Mouse (Mus musculus): ENCODE results near the gene Msx3. TPM values are rescaled to one million over a fixed set of nuclear protein-coding genes. Genes with fewer than 3 reads are reported as not detected.

The Msx3 gene
- polyA plus RNA-seq (2016; fragmentation: Nextera tagmentation; extraction: Ambion mirVana), result 5.1 and 16.6 TPM in 2 replicates

- DNase-seq (ENCODE audit: low spot score), result no peak
- Histone ChIP-seq H3K4me1 (peaks cover 31% of the 10 kb centered on the region), H3K27ac (replicated peaks) (0 out of 2 replicates have a peak within 1 kb of the TSS, but pooled peaks have one; percentile 38), H3K27me3 (ENCODE audit: low read depth, poor library complexity, severe bottlenecking) (peaks cover 100% of the 10 kb centered on the region), H3K36me3 (no peaks in the 10 kb centered on the region), H3K9me3 (replicated peaks) (no peaks in the 10 kb centered on the region), H3K4me3 (peak within 1 kb of the TSS; percentile 51)
- under 1% methylated on average over 56 of the region's 56 CpGs for WGBS
Observed at GRCm38 (mm10) chr7:140048361-140049114, at the start of gene Msx3. Msx3 (minus strand) TSS chr7:140049089.

DNA sequence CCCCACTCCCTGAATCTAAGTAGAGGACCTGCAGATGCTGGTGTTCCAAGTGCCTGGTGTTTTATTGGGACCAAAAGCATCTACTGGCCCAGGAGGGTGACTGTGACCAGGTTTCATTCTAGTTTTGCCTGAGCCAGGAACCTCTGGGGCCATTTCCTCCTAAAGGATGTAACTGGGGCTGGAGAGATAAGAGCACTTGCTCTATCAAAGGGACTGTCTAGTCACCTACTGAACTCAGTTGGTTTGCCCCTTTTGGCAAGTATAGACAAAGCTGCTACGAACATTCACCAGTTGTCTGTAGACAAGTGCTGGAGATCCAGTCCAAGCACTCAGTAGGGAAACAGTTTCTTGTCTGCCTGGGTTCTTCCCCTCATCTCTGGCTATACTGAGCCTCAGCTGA, 49.6 kb upstream of the Msx3 start:
- H3K4me3 ChIP-seq, result no peak overlapping the region
- H3K9me3 ChIP-seq (replicated peaks), result no peaks in the 10 kb centered on the region
- no peak overlapping the region for H3K27ac ChIP-seq (replicated peaks)
- no peak for DNase-seq (ENCODE audit: low spot score)
- WGBS, result 85% methylated on average over 1 of the region's 1 CpGs
- H3K27me3 ChIP-seq (ENCODE audit: low read depth, poor library complexity, severe bottlenecking), result peaks cover 30% of the 10 kb centered on the region
- no peaks in the 10 kb centered on the region for H3K36me3 ChIP-seq
- peaks cover 17% of the 10 kb centered on the region for H3K4me1 ChIP-seq

DNA sequence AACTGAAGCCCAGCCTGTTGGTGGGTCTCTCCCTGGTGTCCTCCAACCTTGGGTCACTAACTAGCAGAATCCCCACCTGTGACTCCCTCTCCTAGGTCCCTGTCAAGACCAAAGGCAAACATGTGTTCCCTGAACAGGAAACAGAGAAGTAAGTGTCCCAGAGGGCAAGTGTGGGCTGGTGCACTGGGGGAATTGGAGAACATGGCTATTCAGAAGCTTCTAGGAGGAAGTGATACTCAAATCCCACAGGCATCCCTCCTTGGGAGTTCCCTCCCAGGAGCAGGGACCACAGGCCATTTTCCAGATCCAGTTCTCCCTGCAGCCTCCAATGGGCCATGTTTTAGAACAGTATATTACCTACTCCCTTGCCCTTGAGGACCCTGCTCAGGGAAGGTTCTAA, 47.2 kb upstream of the Msx3 start:
- Histone ChIP-seq H3K27me3 (ENCODE audit: low read depth, poor library complexity, severe bottlenecking) (peaks cover 13% of the 10 kb centered on the region), H3K4me3 (no peak overlapping the region)

GRCm38 (mm10) chr7:140095556-140095955, 46.7 kb upstream of the Msx3 start:
- Histone ChIP-seq H3K4me1 (no peaks in the 10 kb centered on the region), H3K27me3 (ENCODE audit: low read depth, poor library complexity, severe bottlenecking) (peaks cover 8% of the 10 kb centered on the region), H3K36me3 (no peaks in the 10 kb centered on the region), H3K27ac (replicated peaks) (no peak overlapping the region), H3K4me3 (no peak overlapping the region), H3K9me3 (replicated peaks) (no peaks in the 10 kb centered on the region)
- DNase-seq (ENCODE audit: low spot score), result no peak
- 71% methylated on average over 1 of the region's 1 CpGs for WGBS

More for the DNA sequence above, 47.2 kb upstream of the Msx3 start:
- no peaks in the 10 kb centered on the region for H3K9me3 ChIP-seq (replicated peaks)
- H3K36me3 ChIP-seq, result no peaks in the 10 kb centered on the region
- no peak overlapping the region for H3K27ac ChIP-seq (replicated peaks)
- DNase-seq (ENCODE audit: low spot score), result no peak
- H3K4me1 ChIP-seq, result no peaks in the 10 kb centered on the region

DNA sequence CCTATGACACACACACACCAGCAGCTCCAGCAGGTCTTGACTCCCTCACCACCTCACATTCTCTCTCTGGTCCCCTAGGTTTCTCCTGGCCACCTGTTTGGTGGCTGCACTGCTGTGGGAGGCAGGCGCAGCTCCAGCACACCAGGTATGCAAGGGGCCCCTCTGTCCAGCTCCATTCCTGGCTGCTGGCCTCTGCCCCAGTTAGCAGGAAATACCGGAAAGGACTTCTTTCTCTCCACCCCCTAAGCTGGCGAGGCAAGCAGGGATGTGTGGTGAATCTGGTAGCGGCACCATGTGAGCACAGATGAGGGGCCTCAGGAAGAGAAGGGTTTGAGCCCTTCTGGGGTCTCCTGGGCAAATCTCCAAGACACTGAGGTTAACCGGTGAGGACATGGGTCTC, 46.1 kb upstream of the Msx3 start:
- H3K27me3 ChIP-seq (ENCODE audit: low read depth, poor library complexity, severe bottlenecking), result peaks cover 7% of the 10 kb centered on the region; the same call in 1 of the 2 replicates
- no peak for DNase-seq (ENCODE audit: low spot score)
- 68% methylated on average over 5 of the region's 5 CpGs for WGBS

DNA sequence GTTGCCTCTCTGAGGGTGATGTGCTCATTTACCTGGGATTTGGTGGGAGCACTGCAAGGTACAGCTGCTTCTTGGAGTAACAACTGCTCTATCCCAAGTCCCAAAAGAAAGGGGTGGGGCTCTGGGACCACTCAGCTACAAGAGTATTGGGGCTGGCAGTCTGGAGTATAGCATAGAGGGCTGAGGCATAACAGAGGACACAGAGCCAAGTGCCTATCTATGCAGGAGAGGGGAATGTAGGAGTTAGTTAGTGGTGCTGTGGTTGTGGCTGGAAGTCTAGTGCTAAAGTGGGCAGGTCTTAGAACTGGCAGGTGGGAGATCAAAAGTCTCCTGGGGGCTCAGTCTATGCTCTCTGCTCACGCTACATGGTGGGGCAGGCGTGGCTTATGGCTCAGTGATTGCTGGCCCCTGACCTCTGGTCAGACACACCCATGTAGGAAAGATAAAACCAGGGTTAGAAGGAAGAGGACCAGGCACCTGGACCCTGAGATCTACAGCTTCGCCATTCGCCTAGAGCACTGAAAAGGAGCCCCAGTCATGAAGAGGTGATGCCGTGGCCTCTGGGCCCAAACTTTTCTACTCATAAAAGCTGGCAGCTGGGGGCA, 44.1 kb upstream of the Msx3 start, which contains the start of gene Prap1:
Prap1 (plus strand) TSS at position 472 of the 605 bp plus-strand sequence.
- Histone ChIP-seq H3K36me3 (no peaks in the 10 kb centered on the region), H3K27ac (replicated peaks) (no peak within 1 kb of the TSS), H3K4me1 (no peaks in the 10 kb centered on the region), H3K27me3 (ENCODE audit: low read depth, poor library complexity, severe bottlenecking) (peaks cover 7% of the 10 kb centered on the region; the same call in 1 of the 2 replicates), H3K4me3 (no peak within 1 kb of the TSS), H3K9me3 (replicated peaks) (no peaks in the 10 kb centered on the region)
- DNase-seq (ENCODE audit: low spot score), result no peak
- whole genome bisulfite sequencing, result 74% methylated on average over 5 of the region's 5 CpGs

More for the DNA sequence above, 46.1 kb upstream of the Msx3 start:
- Histone ChIP-seq H3K27ac (replicated peaks) (no peak overlapping the region), H3K9me3 (replicated peaks) (no peaks in the 10 kb centered on the region), H3K4me1 (no peaks in the 10 kb centered on the region), H3K4me3 (no peak overlapping the region), H3K36me3 (no peaks in the 10 kb centered on the region)

GRCm38 (mm10) chr7:140090601-140091000, 41.7 kb upstream of the Msx3 start:
- WGBS, result 76% methylated on average over 10 of the region's 10 CpGs
- H3K36me3 ChIP-seq, result no peaks in the 10 kb centered on the region
- no peak overlapping the region for H3K27ac ChIP-seq (replicated peaks)
- H3K4me1 ChIP-seq, result no peaks in the 10 kb centered on the region
- H3K9me3 ChIP-seq (replicated peaks), result no peaks in the 10 kb centered on the region
- H3K4me3 ChIP-seq, result no peak overlapping the region
- no peak for DNase-seq (ENCODE audit: low spot score)
- peaks cover 2% of the 10 kb centered on the region; the same call in 1 of the 2 replicates for H3K27me3 ChIP-seq (ENCODE audit: low read depth, poor library complexity, severe bottlenecking)

DNA sequence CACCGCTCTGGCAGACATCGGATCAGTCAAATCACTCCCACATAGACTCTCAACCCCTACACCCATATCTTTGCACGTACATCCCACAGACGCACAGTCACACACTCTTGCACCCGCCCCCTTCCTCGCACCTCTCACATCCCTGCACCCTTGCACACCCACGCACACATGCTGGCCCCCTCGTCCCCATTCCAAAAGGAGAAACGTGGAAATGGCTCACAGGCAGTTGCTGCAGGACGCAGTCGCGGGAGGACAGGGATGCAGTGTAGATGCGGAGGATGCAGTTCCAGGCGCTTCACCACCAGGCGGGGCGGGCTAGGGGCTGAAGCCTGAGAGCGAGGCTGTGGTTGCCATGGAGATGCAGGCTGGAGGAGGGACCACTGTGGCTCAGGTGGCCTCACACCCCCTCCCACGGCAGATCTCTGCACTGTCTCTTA, 33.4 kb upstream of the Msx3 start, which contains the start of gene Caly:
Caly (minus strand) TSS at position 307 of the 437 bp plus-strand sequence.
- peaks cover 53% of the 10 kb centered on the region for H3K27me3 ChIP-seq (ENCODE audit: low read depth, poor library complexity, severe bottlenecking)
- H3K4me3 ChIP-seq, result peak within 1 kb of the TSS; percentile 49

DNA sequence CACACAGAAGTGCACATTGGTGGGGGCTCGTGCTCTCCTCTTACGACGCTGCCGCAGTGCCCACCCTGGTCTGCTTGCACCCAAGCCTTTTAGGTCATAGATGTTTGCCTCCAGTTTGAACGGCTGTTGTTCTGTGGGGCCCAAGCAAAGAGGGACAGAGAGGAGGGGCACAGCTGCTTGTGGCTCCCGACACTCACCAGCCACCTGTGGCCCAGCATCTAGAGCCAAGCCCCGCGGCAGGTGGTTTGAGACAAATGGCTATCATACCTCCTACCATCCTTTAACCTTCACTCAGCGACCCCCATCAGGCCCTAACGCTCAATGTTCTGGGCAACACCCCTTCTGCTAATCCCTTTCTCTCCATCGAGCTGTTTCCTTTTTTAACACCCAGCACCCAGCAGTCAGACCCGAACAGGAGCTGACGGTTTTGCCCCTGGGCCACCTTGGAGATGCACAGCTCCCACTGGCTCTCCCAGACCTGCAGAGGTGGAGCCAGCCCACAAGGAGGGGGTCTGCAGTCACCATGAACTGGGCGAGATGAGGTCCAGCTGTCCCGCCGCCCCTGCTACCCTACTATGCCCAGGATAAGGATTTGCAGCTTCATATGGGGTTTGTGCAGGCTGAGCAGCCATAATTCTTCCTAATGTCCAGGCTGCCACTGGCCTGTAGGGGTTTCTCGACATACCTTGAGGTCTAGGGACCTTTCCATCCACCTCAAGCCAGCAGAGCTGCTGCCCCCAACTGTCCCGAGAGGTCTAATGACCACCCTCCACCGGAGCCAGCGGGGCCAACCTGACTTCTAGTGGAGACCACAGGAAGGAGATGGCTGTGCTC, 32.7 kb upstream of the Msx3 start:
- no peak for DNase-seq (ENCODE audit: low spot score)
- Histone ChIP-seq H3K27me3 (ENCODE audit: low read depth, poor library complexity, severe bottlenecking) (peaks cover 53% of the 10 kb centered on the region), H3K9me3 (replicated peaks) (no peaks in the 10 kb centered on the region), H3K27ac (replicated peaks) (0 out of 2 replicates have a peak overlapping the region, but pooled peaks have one; percentile 1), H3K4me1 (peaks cover 35% of the 10 kb centered on the region), H3K36me3 (no peaks in the 10 kb centered on the region), H3K4me3 (peak overlapping the region; percentile 49)
- WGBS, result 14% methylated on average over 20 of the region's 20 CpGs

More for the DNA sequence above, 33.4 kb upstream of the Msx3 start, which contains the start of gene Caly:
- DNase-seq (ENCODE audit: low spot score), result peak; percentile 81
- no peaks in the 10 kb centered on the region for H3K9me3 ChIP-seq (replicated peaks)
- H3K36me3 ChIP-seq, result no peaks in the 10 kb centered on the region
- H3K4me1 ChIP-seq, result peaks cover 35% of the 10 kb centered on the region
- 0 out of 2 replicates have a peak within 1 kb of the TSS, but pooled peaks have one; percentile 1 for H3K27ac ChIP-seq (replicated peaks)
- 6% methylated on average over 18 of the region's 18 CpGs for WGBS

- Histone ChIP-seq H3K4me1 (peaks cover 35% of the 10 kb centered on the region), H3K27ac (replicated peaks) (peak overlapping the region; percentile 70), H3K4me3 (peak overlapping the region; percentile 49), H3K36me3 (no peaks in the 10 kb centered on the region), H3K9me3 (replicated peaks) (no peaks in the 10 kb centered on the region), H3K27me3 (ENCODE audit: low read depth, poor library complexity, severe bottlenecking) (peaks cover 53% of the 10 kb centered on the region)
- WGBS, result 4% methylated on average over 24 of the region's 24 CpGs
- DNase-seq (ENCODE audit: low spot score), result peak; percentile 91
Observed at GRCm38 (mm10) chr7:140080503-140081156, 31.7 kb upstream of the Msx3 start.

GRCm38 (mm10) chr7:140078711-140079110, 29.8 kb upstream of the Msx3 start:
- Histone ChIP-seq H3K27ac (replicated peaks) (no peak overlapping the region), H3K4me1 (peaks cover 35% of the 10 kb centered on the region), H3K4me3 (no peak overlapping the region), H3K27me3 (ENCODE audit: low read depth, poor library complexity, severe bottlenecking) (peaks cover 51% of the 10 kb centered on the region), H3K9me3 (replicated peaks) (no peaks in the 10 kb centered on the region), H3K36me3 (no peaks in the 10 kb centered on the region)
- 7% methylated on average over 5 of the region's 5 CpGs for WGBS
- peak; percentile 73 for DNase-seq (ENCODE audit: low spot score)

- Histone ChIP-seq H3K36me3 (no peaks in the 10 kb centered on the region), H3K9me3 (replicated peaks) (no peaks in the 10 kb centered on the region), H3K4me1 (peaks cover 29% of the 10 kb centered on the region), H3K4me3 (no peak overlapping the region), H3K27me3 (ENCODE audit: low read depth, poor library complexity, severe bottlenecking) (peaks cover 55% of the 10 kb centered on the region), H3K27ac (replicated peaks) (no peak overlapping the region)
- 87% methylated on average over 6 of the region's 6 CpGs for WGBS
- no peak for DNase-seq (ENCODE audit: low spot score)
Observed at GRCm38 (mm10) chr7:140077698-140078097, 28.8 kb upstream of the Msx3 start.
